Mouse (Mus musculus): ENCODE results near the gene Cdk8. TPM values are rescaled to one million over a fixed set of nuclear protein-coding genes. Genes with fewer than 3 reads are reported as not detected.

The Cdk8 gene
- polyA plus RNA-seq, 1 experiment from 2014 or later = 29.8 TPM

GRCm38 (mm10) chr5:146288048-146288501, 57.0 kb downstream of the Cdk8 start:
- DNase-seq = no peak
- Histone ChIP-seq H3K9ac (no peak overlapping the region), H3K27me3 (ENCODE audit: insufficient read depth, low read length) (no peaks in the 10 kb centered on the region), H3K4me1 (ENCODE audit: insufficient read depth) (no peaks in the 10 kb centered on the region), H3K9me3 (ENCODE audit: low read depth, low read length) (no peaks in the 10 kb centered on the region), H3K36me3 (ENCODE audit: insufficient read depth) (peaks cover 52% of the 10 kb centered on the region), H3K27ac (ENCODE audit: low read depth) (no peak overlapping the region), H3K4me3 (ENCODE audit: low read depth, low read length) (no peak overlapping the region), H3K4me2 (no peak overlapping the region)
- 84% methylated on average over 13 of the region's 13 CpGs for WGBS
- no peak for TF ChIP-seq CTCF (IDR thresholded peaks at IDR 0.05; ENCODE audit: low read depth)
- no peak for ATAC-seq (ENCODE audit: insufficient read depth)

GRCm38 (mm10) chr5:146289921-146290320, 58.9 kb downstream of the Cdk8 start:
- H3K4me2 ChIP-seq = no peak overlapping the region
- peaks cover 59% of the 10 kb centered on the region for H3K36me3 ChIP-seq (ENCODE audit: insufficient read depth)
- no peaks in the 10 kb centered on the region for H3K4me1 ChIP-seq (ENCODE audit: insufficient read depth)
- DNase-seq = no peak
- ATAC-seq (ENCODE audit: insufficient read depth) = 0 out of 2 replicates have a peak, but pooled peaks have one; percentile 12
- no peak overlapping the region for H3K4me3 ChIP-seq (ENCODE audit: low read depth, low read length)
- H3K27ac ChIP-seq (ENCODE audit: low read depth) = peak overlapping the region; percentile 24; the same call in 1 of the 2 replicates
- no peak for TF ChIP-seq CTCF (IDR thresholded peaks at IDR 0.05; ENCODE audit: low read depth)
- H3K9ac ChIP-seq = no peak overlapping the region
- no peaks in the 10 kb centered on the region for H3K27me3 ChIP-seq (ENCODE audit: insufficient read depth, low read length)
- 52% methylated on average over 7 of the region's 7 CpGs for WGBS
- H3K9me3 ChIP-seq (ENCODE audit: low read depth, low read length) = no peaks in the 10 kb centered on the region

- ATAC-seq (ENCODE audit: insufficient read depth) = no peak
- H3K27me3 ChIP-seq (ENCODE audit: insufficient read depth, low read length) = no peaks in the 10 kb centered on the region
- 38% methylated on average over 5 of the region's 5 CpGs for WGBS
- H3K36me3 ChIP-seq (ENCODE audit: insufficient read depth) = peaks cover 59% of the 10 kb centered on the region
- DNase-seq = no peak
- no peaks in the 10 kb centered on the region for H3K9me3 ChIP-seq (ENCODE audit: low read depth, low read length)
- no peak overlapping the region for H3K4me2 ChIP-seq
- H3K4me3 ChIP-seq (ENCODE audit: low read depth, low read length) = no peak overlapping the region
- peak overlapping the region; percentile 24; the same call in 1 of the 2 replicates for H3K27ac ChIP-seq (ENCODE audit: low read depth)
- H3K4me1 ChIP-seq (ENCODE audit: insufficient read depth) = no peaks in the 10 kb centered on the region
- no peak overlapping the region for H3K9ac ChIP-seq
- TF ChIP-seq CTCF (IDR thresholded peaks at IDR 0.05; ENCODE audit: low read depth) = no peak
Measured at GRCm38 (mm10) chr5:146290446-146290845, 59.4 kb downstream of the Cdk8 start.

- DNase-seq (no peak), ATAC-seq (ENCODE audit: insufficient read depth) (no peak)
- 82% methylated on average over 5 of the region's 5 CpGs for WGBS
Measured at GRCm38 (mm10) chr5:146291560-146291959, 60.5 kb downstream of the Cdk8 start.

GRCm38 (mm10) chr5:146292896-146293680, 62.1 kb downstream of the Cdk8 start:
- TF ChIP-seq CTCF (IDR thresholded peaks at IDR 0.05; ENCODE audit: low read depth) = no peak
- ATAC-seq (ENCODE audit: insufficient read depth) (no peak), DNase-seq (no peak)
- Histone ChIP-seq H3K36me3 (ENCODE audit: insufficient read depth) (peaks cover 58% of the 10 kb centered on the region), H3K27me3 (ENCODE audit: insufficient read depth, low read length) (no peaks in the 10 kb centered on the region), H3K9ac (no peak overlapping the region), H3K4me3 (ENCODE audit: low read depth, low read length) (no peak overlapping the region), H3K27ac (ENCODE audit: low read depth) (peak overlapping the region; percentile 63), H3K9me3 (ENCODE audit: low read depth, low read length) (no peaks in the 10 kb centered on the region), H3K4me1 (ENCODE audit: insufficient read depth) (no peaks in the 10 kb centered on the region), H3K4me2 (no peak overlapping the region)
- 70% methylated on average over 5 of the region's 5 CpGs for WGBS

More at GRCm38 (mm10) chr5:146291560-146291959, 60.5 kb downstream of the Cdk8 start:
- no peak overlapping the region for H3K9ac ChIP-seq
- H3K27me3 ChIP-seq (ENCODE audit: insufficient read depth, low read length) = no peaks in the 10 kb centered on the region
- H3K36me3 ChIP-seq (ENCODE audit: insufficient read depth) = peaks cover 60% of the 10 kb centered on the region
- no peak for TF ChIP-seq CTCF (IDR thresholded peaks at IDR 0.05; ENCODE audit: low read depth)
- no peak overlapping the region for H3K4me3 ChIP-seq (ENCODE audit: low read depth, low read length)
- H3K27ac ChIP-seq (ENCODE audit: low read depth) = no peak overlapping the region
- no peak overlapping the region for H3K4me2 ChIP-seq
- H3K4me1 ChIP-seq (ENCODE audit: insufficient read depth) = no peaks in the 10 kb centered on the region
- no peaks in the 10 kb centered on the region for H3K9me3 ChIP-seq (ENCODE audit: low read depth, low read length)

- Histone ChIP-seq H3K9me3 (ENCODE audit: low read depth, low read length) (no peaks in the 10 kb centered on the region), H3K27ac (ENCODE audit: low read depth) (peak overlapping the region; percentile 63), H3K9ac (no peak overlapping the region), H3K4me1 (ENCODE audit: insufficient read depth) (no peaks in the 10 kb centered on the region), H3K27me3 (ENCODE audit: insufficient read depth, low read length) (no peaks in the 10 kb centered on the region), H3K4me3 (ENCODE audit: low read depth, low read length) (no peak overlapping the region), H3K4me2 (0 out of 2 replicates have a peak overlapping the region, but pooled peaks have one; percentile 12), H3K36me3 (ENCODE audit: insufficient read depth) (peaks cover 60% of the 10 kb centered on the region)
- TF ChIP-seq CTCF (IDR thresholded peaks at IDR 0.05; ENCODE audit: low read depth) = no peak
- 71% methylated on average over 11 of the region's 11 CpGs for WGBS
- peak; percentile 27 for DNase-seq
- peak; percentile 64; the same call in 1 of the 2 replicates for ATAC-seq (ENCODE audit: insufficient read depth)
Measured at GRCm38 (mm10) chr5:146293919-146294700, 63.1 kb downstream of the Cdk8 start.

GRCm38 (mm10) chr5:146294834-146295233, 63.8 kb downstream of the Cdk8 start:
- WGBS = 72% methylated on average over 5 of the region's 5 CpGs
- Histone ChIP-seq H3K27me3 (ENCODE audit: insufficient read depth, low read length) (no peaks in the 10 kb centered on the region), H3K9ac (no peak overlapping the region), H3K27ac (ENCODE audit: low read depth) (0 out of 2 replicates have a peak overlapping the region, but pooled peaks have one; percentile 63), H3K36me3 (ENCODE audit: insufficient read depth) (peaks cover 63% of the 10 kb centered on the region), H3K4me1 (ENCODE audit: insufficient read depth) (no peaks in the 10 kb centered on the region), H3K4me2 (0 out of 2 replicates have a peak overlapping the region, but pooled peaks have one; percentile 12), H3K9me3 (ENCODE audit: low read depth, low read length) (no peaks in the 10 kb centered on the region), H3K4me3 (ENCODE audit: low read depth, low read length) (no peak overlapping the region)
- ATAC-seq (ENCODE audit: insufficient read depth) (no peak), DNase-seq (no peak)
- TF ChIP-seq CTCF (IDR thresholded peaks at IDR 0.05; ENCODE audit: low read depth) = no peak

Data from lung, embryonic 14.5 days (tissue).